Mouse (Mus musculus): Measurements from ENCODE around the gene Atp12a. TPM values are rescaled to one million over a fixed set of nuclear protein-coding genes. Genes with fewer than 3 reads are reported as not detected.

Gene Atp12a
- polyA plus RNA-seq, 2 experiments = 1.3 to 1.6 TPM

DNA sequence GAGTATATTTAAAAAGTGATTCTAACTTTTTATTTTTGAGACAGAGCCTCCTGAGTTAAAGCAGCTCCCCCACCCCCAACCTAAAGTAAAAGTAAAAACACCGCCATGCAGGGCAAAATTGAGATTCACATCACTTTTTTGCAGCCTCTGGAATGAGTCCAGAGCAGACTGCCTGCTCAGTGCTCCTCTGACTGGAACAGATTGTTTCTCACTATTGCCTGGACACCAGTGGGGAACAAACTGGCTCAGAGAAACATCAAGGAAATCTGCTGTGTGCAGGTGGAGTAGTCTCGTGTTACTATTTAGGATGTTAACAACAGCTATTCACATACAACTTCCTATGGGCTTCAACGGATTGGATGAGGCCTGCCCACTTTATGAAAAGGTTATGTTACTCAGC, 16.2 kb upstream of the Atp12a start:
- DNase-seq (ENCODE audit: low spot score) (no peak), ATAC-seq (ENCODE audit: low FRiP score, low read depth) (no peak)
- Histone ChIP-seq H3K27me3 (ENCODE audit: control insufficient read depth, insufficient read depth, low read length) (no peaks in the 10 kb centered on the region), H3K27ac (replicated peaks; ENCODE audit: low read depth, low read length) (no peak overlapping the region), H3K36me3 (ENCODE audit: control insufficient read depth, insufficient read depth, low read length) (no peaks in the 10 kb centered on the region), H3K9me3 (ENCODE audit: control insufficient read depth, low read length) (no peaks in the 10 kb centered on the region), H3K4me3 (replicated peaks; ENCODE audit: low read length) (no peak overlapping the region), H3K9ac (ENCODE audit: low read depth, low read length, severe bottlenecking) (no peak overlapping the region), H3K4me2 (replicated peaks; ENCODE audit: low read depth, low read length, severe bottlenecking) (no peak overlapping the region), H3K4me1 (ENCODE audit: control insufficient read depth, insufficient read depth, low read length) (no peaks in the 10 kb centered on the region; the same call in 1 of the 2 replicates)
- WGBS = 56% methylated on average over 3 of the region's 3 CpGs
- no peak for TF ChIP-seq POLR2A (IDR thresholded peaks at IDR 0.05; ENCODE audit: borderline replicate concordance, extremely low read depth, insufficient read depth, insufficient read length)

- TF ChIP-seq POLR2A (IDR thresholded peaks at IDR 0.05; ENCODE audit: borderline replicate concordance, extremely low read depth, insufficient read depth, insufficient read length) = no peak
- ATAC-seq (ENCODE audit: low FRiP score, low read depth) (no peak), DNase-seq (ENCODE audit: low spot score) (no peak)
- Histone ChIP-seq H3K9ac (ENCODE audit: low read depth, low read length, severe bottlenecking) (no peak overlapping the region), H3K36me3 (ENCODE audit: control insufficient read depth, insufficient read depth, low read length) (no peaks in the 10 kb centered on the region), H3K4me2 (replicated peaks; ENCODE audit: low read depth, low read length, severe bottlenecking) (no peak overlapping the region), H3K27ac (replicated peaks; ENCODE audit: low read depth, low read length) (no peak overlapping the region), H3K9me3 (ENCODE audit: control insufficient read depth, low read length) (no peaks in the 10 kb centered on the region), H3K4me1 (ENCODE audit: control insufficient read depth, insufficient read depth, low read length) (no peaks in the 10 kb centered on the region; the same call in 1 of the 2 replicates), H3K27me3 (ENCODE audit: control insufficient read depth, insufficient read depth, low read length) (no peaks in the 10 kb centered on the region), H3K4me3 (replicated peaks; ENCODE audit: low read length) (no peak overlapping the region)
- WGBS = 71% methylated on average over 2 of the region's 2 CpGs
Measured at GRCm38 (mm10) chr14:56349541-56349940, 15.3 kb upstream of the Atp12a start.

GRCm38 (mm10) chr14:56351959-56352660, 12.8 kb upstream of the Atp12a start:
- Histone ChIP-seq H3K4me3 (replicated peaks; ENCODE audit: low read length) (no peak overlapping the region), H3K9me3 (ENCODE audit: control insufficient read depth, low read length) (no peaks in the 10 kb centered on the region), H3K27ac (replicated peaks; ENCODE audit: low read depth, low read length) (no peak overlapping the region), H3K4me2 (replicated peaks; ENCODE audit: low read depth, low read length, severe bottlenecking) (no peak overlapping the region), H3K4me1 (ENCODE audit: control insufficient read depth, insufficient read depth, low read length) (no peaks in the 10 kb centered on the region; the same call in 1 of the 2 replicates), H3K9ac (ENCODE audit: low read depth, low read length, severe bottlenecking) (no peak overlapping the region), H3K27me3 (ENCODE audit: control insufficient read depth, insufficient read depth, low read length) (no peaks in the 10 kb centered on the region), H3K36me3 (ENCODE audit: control insufficient read depth, insufficient read depth, low read length) (no peaks in the 10 kb centered on the region)
- ATAC-seq (ENCODE audit: low FRiP score, low read depth) = peak; percentile 50; the same call in 1 of the 2 replicates
- no peak for TF ChIP-seq POLR2A (IDR thresholded peaks at IDR 0.05; ENCODE audit: borderline replicate concordance, extremely low read depth, insufficient read depth, insufficient read length)
- 26% methylated on average over 17 of the region's 17 CpGs for WGBS
- peak; percentile 55 for DNase-seq (ENCODE audit: low spot score)

- no peaks in the 10 kb centered on the region for H3K9me3 ChIP-seq (ENCODE audit: control insufficient read depth, low read length)
- WGBS = 78% methylated on average over 3 of the region's 3 CpGs
- H3K36me3 ChIP-seq (ENCODE audit: control insufficient read depth, insufficient read depth, low read length) = no peaks in the 10 kb centered on the region
- no peak overlapping the region for H3K4me3 ChIP-seq (replicated peaks; ENCODE audit: low read length)
- no peak for TF ChIP-seq POLR2A (IDR thresholded peaks at IDR 0.05; ENCODE audit: borderline replicate concordance, extremely low read depth, insufficient read depth, insufficient read length)
- H3K9ac ChIP-seq (ENCODE audit: low read depth, low read length, severe bottlenecking) = no peak overlapping the region
- H3K27ac ChIP-seq (replicated peaks; ENCODE audit: low read depth, low read length) = no peak overlapping the region
- ATAC-seq (ENCODE audit: low FRiP score, low read depth) = no peak
- no peak for DNase-seq (ENCODE audit: low spot score)
- H3K27me3 ChIP-seq (ENCODE audit: control insufficient read depth, insufficient read depth, low read length) = no peaks in the 10 kb centered on the region
- no peak overlapping the region for H3K4me2 ChIP-seq (replicated peaks; ENCODE audit: low read depth, low read length, severe bottlenecking)
- no peaks in the 10 kb centered on the region for H3K4me1 ChIP-seq (ENCODE audit: control insufficient read depth, insufficient read depth, low read length)
Measured at GRCm38 (mm10) chr14:56354803-56355202, 10.1 kb upstream of the Atp12a start.

GRCm38 (mm10) chr14:56355396-56355795, 9.5 kb upstream of the Atp12a start:
- DNase-seq (ENCODE audit: low spot score) (no peak), ATAC-seq (ENCODE audit: low FRiP score, low read depth) (no peak)
- H3K27me3 ChIP-seq (ENCODE audit: control insufficient read depth, insufficient read depth, low read length) = no peaks in the 10 kb centered on the region
- no peaks in the 10 kb centered on the region for H3K4me1 ChIP-seq (ENCODE audit: control insufficient read depth, insufficient read depth, low read length)
- no peak overlapping the region for H3K27ac ChIP-seq (replicated peaks; ENCODE audit: low read depth, low read length)
- H3K9ac ChIP-seq (ENCODE audit: low read depth, low read length, severe bottlenecking) = no peak overlapping the region
- no peaks in the 10 kb centered on the region for H3K9me3 ChIP-seq (ENCODE audit: control insufficient read depth, low read length)
- TF ChIP-seq POLR2A (IDR thresholded peaks at IDR 0.05; ENCODE audit: borderline replicate concordance, extremely low read depth, insufficient read depth, insufficient read length) = no peak
- H3K4me2 ChIP-seq (replicated peaks; ENCODE audit: low read depth, low read length, severe bottlenecking) = no peak overlapping the region
- 67% methylated on average over 8 of the region's 8 CpGs for WGBS
- no peak overlapping the region for H3K4me3 ChIP-seq (replicated peaks; ENCODE audit: low read length)
- H3K36me3 ChIP-seq (ENCODE audit: control insufficient read depth, insufficient read depth, low read length) = no peaks in the 10 kb centered on the region
